Mouse (Mus musculus) ES-Bruce4 (cell line): ENCODE results near the gene Mks1. TPM values are rescaled to one million over a fixed set of nuclear protein-coding genes. Genes with fewer than 3 reads are reported as not detected.
A peak's percentile ranks its signal among the peaks of the same experiment; 100 is the strongest.

ENCODE experiments used
- H3K27ac ChIP-seq: 2 replicates; pipeline ENCODE4 v1.5.1; 2012; ENCODE audit warnings: low read length, inconsistent platforms; ENCODE audit not compliant: insufficient read depth
- H3K27me3 ChIP-seq: 2 replicates; pipeline ENCODE4 v1.6.1; 2012; ENCODE audit warnings: mild to moderate bottlenecking, low read length, inconsistent platforms; ENCODE audit not compliant: control insufficient read depth, poor library complexity, insufficient read depth, severe bottlenecking
- H3K36me3 ChIP-seq: 2 replicates; pipeline ENCODE4 v1.6.1; 2012; ENCODE audit warnings: inconsistent platforms, mild to moderate bottlenecking, low read length, moderate library complexity; ENCODE audit not compliant: control insufficient read depth, poor library complexity, insufficient read depth, severe bottlenecking
- H3K4me1 ChIP-seq: one replicate; pipeline ENCODE4 v1.8.1; 2011; ENCODE audit warnings: low read length; ENCODE audit not compliant: control insufficient read depth, insufficient read depth
- H3K4me3 ChIP-seq: 2 replicates; pipeline ENCODE4 v1.5.1; 2011; ENCODE audit warnings: low read depth, mild to moderate bottlenecking, low read length
- H3K9ac ChIP-seq: 2 replicates; pipeline ENCODE4 v1.6.1; 2012; ENCODE audit warnings: low read depth, mild to moderate bottlenecking, inconsistent platforms; ENCODE audit not compliant: poor library complexity, severe bottlenecking
- H3K9me3 ChIP-seq: replicated peaks from 2 replicates; pipeline ENCODE4 v1.6.1; 2012; ENCODE audit warnings: mild to moderate bottlenecking, low read length, inconsistent platforms; ENCODE audit not compliant: control insufficient read depth, poor library complexity, insufficient read depth, severe bottlenecking
- CTCF ChIP-seq: IDR thresholded peaks from one replicate; pipeline ENCODE4 v1.8.1; 2011; ENCODE audit warnings: low read depth, low read length
- EP300 ChIP-seq: IDR thresholded peaks from 2 replicates; pipeline ENCODE4 v1.6.1; 2011; ENCODE audit warnings: low read depth, low read length; ENCODE audit not compliant: insufficient read depth
- POLR2A ChIP-seq: IDR thresholded peaks from one replicate; pipeline ENCODE4 v1.8.1; 2011; ENCODE audit warnings: low read length; ENCODE audit not compliant: insufficient read depth
- polyA plus RNA-seq: library from polyadenylated mRNA; stranded (reverse); fragments of >200 nt; gene quantifications from 2 replicates; pipeline ENCODE4 v1.2.4, GENCODE M21; 2011; ENCODE audit warnings: low read depth; ENCODE audit not compliant: missing spikeins, insufficient read depth, insufficient read length

Mks1 gene
- polyA plus RNA-seq, 1 experiment = 8.2 TPM

GRCm38 (mm10) chr11:87846968-87847600 is 5.9 kb upstream of the Mks1 start:
- no peaks in the 10 kb centered on the region for H3K36me3 ChIP-seq
- TF ChIP-seq CTCF (no peak), POLR2A (no peak), EP300 (no peak)

GRCm38 (mm10) chr11:87847884-87848283 is 5.1 kb upstream of the Mks1 start:
- Histone ChIP-seq H3K4me3 (no peak overlapping the region), H3K27me3 (no peaks in the 10 kb centered on the region), H3K27ac (no peak overlapping the region), H3K9ac (no peak overlapping the region), H3K36me3 (no peaks in the 10 kb centered on the region), H3K9me3 (no peaks in the 10 kb centered on the region), H3K4me1 (no peaks in the 10 kb centered on the region)
- TF ChIP-seq EP300 (no peak), POLR2A (no peak), CTCF (no peak)

More at GRCm38 (mm10) chr11:87846968-87847600, 5.9 kb upstream of the Mks1 start:
- H3K27me3 ChIP-seq = no peaks in the 10 kb centered on the region
- no peak overlapping the region for H3K9ac ChIP-seq
- H3K9me3 ChIP-seq = no peaks in the 10 kb centered on the region
- H3K4me1 ChIP-seq = no peaks in the 10 kb centered on the region
- H3K27ac ChIP-seq = no peak overlapping the region
- no peak overlapping the region for H3K4me3 ChIP-seq

- no peaks in the 10 kb centered on the region for H3K27me3 ChIP-seq
- H3K9ac ChIP-seq = peak overlapping the region; percentile 56
- H3K36me3 ChIP-seq = peaks cover 5% of the 10 kb centered on the region; the same call in 1 of the 2 replicates
- no peaks in the 10 kb centered on the region for H3K9me3 ChIP-seq
- no peaks in the 10 kb centered on the region for H3K4me1 ChIP-seq
- peak overlapping the region; percentile 49 for H3K4me3 ChIP-seq
- TF ChIP-seq EP300 (no peak), POLR2A (no peak), CTCF (no peak)
- H3K27ac ChIP-seq = no peak overlapping the region
Observed at GRCm38 (mm10) chr11:87853597-87853954, 561 bp downstream of the Mks1 start.

- no peaks in the 10 kb centered on the region for H3K4me1 ChIP-seq
- H3K27ac ChIP-seq = no peak overlapping the region
- H3K9ac ChIP-seq = no peak overlapping the region
- H3K36me3 ChIP-seq = peaks cover 5% of the 10 kb centered on the region; the same call in 1 of the 2 replicates
- no peaks in the 10 kb centered on the region for H3K9me3 ChIP-seq
- H3K4me3 ChIP-seq = no peak overlapping the region
- H3K27me3 ChIP-seq = no peaks in the 10 kb centered on the region
- TF ChIP-seq CTCF (no peak), POLR2A (no peak), EP300 (no peak)
Observed at GRCm38 (mm10) chr11:87854550-87854949, 1.5 kb downstream of the Mks1 start.

GRCm38 (mm10) chr11:87859273-87859672 is 6.3 kb downstream of the Mks1 start:
- Histone ChIP-seq H3K4me1 (no peaks in the 10 kb centered on the region), H3K36me3 (peaks cover 5% of the 10 kb centered on the region; the same call in 1 of the 2 replicates), H3K27ac (no peak overlapping the region), H3K9ac (no peak overlapping the region), H3K27me3 (no peaks in the 10 kb centered on the region), H3K9me3 (no peaks in the 10 kb centered on the region), H3K4me3 (no peak overlapping the region)
- TF ChIP-seq EP300 (no peak), CTCF (no peak), POLR2A (no peak)

GRCm38 (mm10) chr11:87860426-87860825 is 7.4 kb downstream of the Mks1 start:
- TF ChIP-seq EP300 (no peak), POLR2A (no peak), CTCF (no peak)

More at GRCm38 (mm10) chr11:87860426-87860825, 7.4 kb downstream of the Mks1 start:
- Histone ChIP-seq H3K9ac (no peak overlapping the region), H3K9me3 (no peaks in the 10 kb centered on the region), H3K27me3 (no peaks in the 10 kb centered on the region), H3K4me1 (no peaks in the 10 kb centered on the region), H3K36me3 (peaks cover 5% of the 10 kb centered on the region; the same call in 1 of the 2 replicates), H3K4me3 (no peak overlapping the region), H3K27ac (no peak overlapping the region)
